Mouse (Mus musculus) cortical plate, adult 2 months (tissue): ENCODE measurements at regions not wholly inside any gene's neighbourhood (a gene's known extent, or its start where the extent isn't known, plus 50 kb on each side); places are given as distances from the start of the nearest gene placed in this dataset.

ENCODE experiments used
- CTCF ChIP-seq: fragments of 200-500 bp; IDR thresholded peaks from 2 replicates; pipeline ENCODE4 v1.5.1; 2011; ENCODE audit warnings: mild to moderate bottlenecking, control low read depth, low read length; ENCODE audit not compliant: insufficient read depth; ENCODE audit errors: extremely low read depth
- POLR2A ChIP-seq: fragments of 200-500 bp; IDR thresholded peaks from 2 replicates; pipeline ENCODE4 v1.6.1; 2011; ENCODE audit warnings: mild to moderate bottlenecking, low read length, control low read depth; ENCODE audit not compliant: insufficient read depth; ENCODE audit errors: extremely low read depth

DNA sequence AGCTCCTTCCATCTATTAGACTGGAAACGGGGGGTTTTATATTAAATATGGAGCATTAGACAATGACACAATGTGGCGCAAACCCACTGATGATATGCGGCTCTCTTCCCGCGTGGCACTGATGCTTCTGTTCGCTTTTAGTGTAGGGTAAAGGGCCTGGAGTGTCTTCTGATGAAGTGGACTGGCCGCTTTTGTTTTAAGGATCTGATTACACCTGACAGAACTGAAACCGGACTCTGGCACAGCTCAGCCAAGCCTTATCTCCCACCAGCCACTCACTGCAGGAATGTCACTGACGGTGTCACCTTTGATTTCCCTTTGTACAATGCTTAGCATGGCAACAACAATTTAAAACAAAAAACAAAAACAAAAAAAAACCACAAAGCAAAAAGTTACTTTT lies 61.0 kb upstream of the Arhgap29 start:
- TF ChIP-seq CTCF (no peak), POLR2A (no peak)
